Mouse (Mus musculus) spleen, postnatal 10 days (tissue): Measurements from ENCODE around the gene Jakmip3.

Experiments used
- DNase-seq, 2 experiments: peaks; one replicate each; pipeline ENCODE4 v3.0.0; 2021 to 2022; ENCODE audit warnings: low spot score in 2 of 2

Gene Jakmip3

GRCm38 (mm10) chr7:139096399-139096798 is 155.9 kb downstream of the Jakmip3 start:
- DNase-seq: no peak

- DNase-seq: no peak
Observed at GRCm38 (mm10) chr7:139100531-139101095, 160.1 kb downstream of the Jakmip3 start.

DNA sequence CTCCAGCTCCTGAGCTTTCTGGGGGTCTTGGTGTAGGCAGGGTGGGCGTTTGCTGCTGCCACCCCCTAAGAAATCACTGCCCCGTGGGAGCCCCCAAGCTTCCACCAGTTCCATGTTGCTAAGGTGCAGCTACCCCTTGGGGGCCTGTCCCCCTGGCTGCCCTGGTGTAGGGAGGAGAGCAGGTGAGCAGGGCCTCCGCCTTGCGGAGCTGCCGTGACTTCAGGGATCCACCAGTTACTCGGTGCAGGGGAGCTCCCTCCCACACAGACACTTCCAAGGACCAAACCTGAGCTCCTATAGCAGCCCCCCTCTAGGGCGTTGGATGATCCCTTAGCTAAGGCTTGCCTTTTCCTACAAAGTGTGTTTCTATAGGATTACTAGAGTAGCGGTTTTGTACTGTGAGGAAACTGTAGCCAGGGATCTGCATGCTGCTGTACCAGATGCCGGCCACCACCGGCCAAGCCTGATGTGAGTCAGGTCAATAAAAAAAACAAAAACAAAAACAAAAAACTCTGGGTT is 160.8 kb downstream of the Jakmip3 start:
- DNase-seq: no peak

GRCm38 (mm10) chr7:139101826-139102225 is 161.3 kb downstream of the Jakmip3 start:
- DNase-seq: no peak

- DNase-seq: no peak
Observed at GRCm38 (mm10) chr7:139103960-139104381, 163.4 kb downstream of the Jakmip3 start.

- no peak for DNase-seq
Observed at GRCm38 (mm10) chr7:139105076-139105475, 164.5 kb downstream of the Jakmip3 start.

GRCm38 (mm10) chr7:139105705-139106104 is 165.2 kb downstream of the Jakmip3 start:
- DNase-seq: no peak

DNA sequence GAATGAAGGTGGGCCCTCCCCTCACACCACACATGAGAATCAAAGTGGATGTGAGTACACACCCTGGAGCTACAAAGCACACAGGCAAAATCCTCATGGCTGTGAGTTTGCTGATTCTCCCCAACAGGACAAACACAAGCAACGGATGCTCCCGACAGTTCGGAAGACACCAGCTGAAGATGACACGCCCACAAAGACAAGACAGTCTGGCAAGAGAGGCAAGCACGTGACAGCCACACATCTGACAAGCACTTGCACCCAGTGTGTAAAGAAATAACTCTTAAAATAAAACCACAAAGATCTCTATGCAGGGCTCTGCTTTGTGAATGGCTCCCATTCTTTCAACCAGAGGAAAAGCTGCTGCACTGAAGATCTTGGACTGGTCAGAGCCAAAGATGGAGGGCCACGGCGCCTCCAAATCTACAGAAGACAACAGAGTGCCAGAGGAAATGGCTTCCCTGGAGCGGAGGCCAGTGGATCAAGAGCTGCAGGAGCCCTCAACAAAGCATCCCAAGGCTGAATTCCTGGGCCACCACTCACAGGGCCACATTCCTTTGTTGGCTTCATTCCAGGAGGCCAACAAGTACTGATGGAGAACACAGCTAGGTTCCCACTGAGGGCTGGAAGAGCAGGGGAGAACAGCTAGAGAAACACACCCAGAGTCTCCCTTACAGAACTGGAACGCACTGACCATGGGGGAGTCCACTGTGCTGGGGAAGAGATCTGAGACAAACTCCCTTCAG is 167.5 kb downstream of the Jakmip3 start:
- no peak for DNase-seq

DNA sequence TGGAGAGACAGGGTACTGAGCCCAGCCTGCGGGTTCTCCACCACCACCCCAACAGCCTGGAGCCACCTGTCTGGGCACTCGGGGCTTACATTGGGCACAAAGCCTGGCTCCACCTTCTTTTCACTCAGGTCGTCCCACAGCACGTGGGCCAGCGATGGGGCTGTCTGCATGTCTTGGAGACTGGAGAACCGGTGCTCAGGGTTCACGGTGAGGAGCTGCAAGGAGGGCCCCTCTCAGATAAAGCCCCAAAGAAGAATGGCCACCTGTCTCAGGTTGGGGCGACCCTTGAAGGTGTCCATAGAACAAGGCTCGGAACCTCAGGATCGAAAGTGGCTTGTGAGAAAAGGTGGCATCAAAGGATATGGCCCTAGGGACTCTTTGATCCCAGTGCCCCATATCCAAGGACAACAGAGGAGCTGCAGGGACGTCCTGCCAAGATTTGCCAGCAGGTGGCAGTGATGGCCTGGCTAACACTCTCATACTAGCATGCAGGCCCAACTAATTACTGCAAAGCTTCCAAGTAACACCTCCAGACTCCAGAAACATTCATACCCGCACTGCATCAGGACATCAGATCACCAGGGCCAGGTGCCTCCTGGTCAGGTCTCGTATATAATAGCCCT is 178.7 kb downstream of the Jakmip3 start:
- peak; percentile 34 to 65 for DNase-seq

- DNase-seq: no peak
Observed at GRCm38 (mm10) chr7:139119775-139120153, 179.2 kb downstream of the Jakmip3 start.

GRCm38 (mm10) chr7:139125881-139126280 is 185.4 kb downstream of the Jakmip3 start:
- DNase-seq: no peak

- no peak for DNase-seq
Observed at GRCm38 (mm10) chr7:139126549-139126948, 186.0 kb downstream of the Jakmip3 start.

- DNase-seq: no peak
Observed at GRCm38 (mm10) chr7:139128994-139129393, 188.5 kb downstream of the Jakmip3 start.

- no peak for DNase-seq
Observed at GRCm38 (mm10) chr7:139130361-139130760, 189.8 kb downstream of the Jakmip3 start.

GRCm38 (mm10) chr7:139131538-139131937 is 191.0 kb downstream of the Jakmip3 start:
- no peak for DNase-seq

DNA sequence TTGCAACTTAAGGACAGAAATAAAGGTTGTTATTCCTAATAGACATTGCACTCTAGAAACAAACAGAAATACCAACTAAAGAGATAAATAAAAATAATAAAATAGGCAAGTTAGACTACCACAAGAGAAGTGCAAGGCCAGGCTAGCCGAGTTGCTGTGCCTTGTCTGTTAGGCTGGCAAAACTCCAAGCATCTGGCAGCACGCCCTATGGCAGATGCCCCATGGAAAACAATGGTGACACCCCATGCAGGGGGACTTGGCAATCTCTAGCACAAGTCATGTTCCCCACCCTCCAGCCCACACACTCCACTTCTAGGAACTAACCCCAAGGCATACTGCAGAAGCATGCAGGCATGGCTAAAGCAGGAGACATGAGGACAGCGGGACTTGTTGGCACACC is 192.9 kb downstream of the Jakmip3 start:
- no peak for DNase-seq
